Mouse (Mus musculus) urinary bladder, adult 18-20 months (tissue): ENCODE data around the gene Rdh11.
"Not testable (repeated sequence)": the region's sequence is repeated elsewhere in the genome, so short reads cannot be mapped to it uniquely, and the experiment has no call there.

Experiments
- DNase-seq, 2 experiments: peaks; one replicate each; pipeline ENCODE4 v3.0.0; 2022; ENCODE audit warnings: low spot score in 2 of 2, mixed read lengths in 2 of 2

Rdh11 gene

GRCm38 (mm10) chr12:79192193-79192592, at the start of gene Rdh11:
Rdh11 (minus strand) TSS chr12:79192293.
- DNase-seq, result no peak

- no peak for DNase-seq
These were observed 43.5 kb upstream of the Rdh11 start for GRCm38 (mm10) chr12:79235485-79236080.

GRCm38 (mm10) chr12:79217511-79217910, 25.4 kb upstream of the Rdh11 start:
- DNase-seq, result no peak

GRCm38 (mm10) chr12:79211447-79211846, 19.4 kb upstream of the Rdh11 start:
- peak in 1 of 2 experiments; percentile 24 for DNase-seq

GRCm38 (mm10) chr12:79208703-79209464, 16.8 kb upstream of the Rdh11 start, which contains the start of gene Rdh12:
Rdh12 (plus strand) TSS chr12:79208914.
- DNase-seq, result peak; percentile 22 to 31

- DNase-seq, result no peak
These were observed 9.8 kb upstream of the Rdh11 start for GRCm38 (mm10) chr12:79201882-79202281.

GRCm38 (mm10) chr12:79197105-79197504, 5.0 kb upstream of the Rdh11 start:
- no peak for DNase-seq

GRCm38 (mm10) chr12:79193441-79193840, 1.3 kb upstream of the Rdh11 start:
- DNase-seq, result peak; percentile 52 to 59

GRCm38 (mm10) chr12:79191701-79192100, 392 bp downstream of the Rdh11 start:
- DNase-seq, result peak; percentile 64 to 65

- peak in 1 of 2 experiments; percentile 18 for DNase-seq
These were observed 991 bp downstream of the Rdh11 start for GRCm38 (mm10) chr12:79190931-79191673.

- DNase-seq, result not testable (repeated sequence)
These were observed 6.9 kb downstream of the Rdh11 start for GRCm38 (mm10) chr12:79185160-79185559.

- DNase-seq, result no peak
These were observed 16.1 kb downstream of the Rdh11 start for GRCm38 (mm10) chr12:79175998-79176397.

- no peak for DNase-seq
These were observed 18.4 kb downstream of the Rdh11 start for GRCm38 (mm10) chr12:79173721-79174120.

- peak; percentile 87 to 97 for DNase-seq
These were observed 19.8 kb downstream of the Rdh11 start, which contains the start of gene Vti1b for GRCm38 (mm10) chr12:79172019-79172941. Vti1b (minus strand) TSS chr12:79172667.

GRCm38 (mm10) chr12:79171269-79171995, 20.7 kb downstream of the Rdh11 start:
- no peak for DNase-seq

GRCm38 (mm10) chr12:79170421-79170820, 21.7 kb downstream of the Rdh11 start:
- no peak for DNase-seq

GRCm38 (mm10) chr12:79169173-79169572, 22.9 kb downstream of the Rdh11 start:
- no peak for DNase-seq

GRCm38 (mm10) chr12:79162876-79163275, 29.2 kb downstream of the Rdh11 start:
- no peak for DNase-seq

GRCm38 (mm10) chr12:79149653-79150052, 42.4 kb downstream of the Rdh11 start:
- DNase-seq, result no peak

- DNase-seq, result no peak
These were observed 50.7 kb downstream of the Rdh11 start for GRCm38 (mm10) chr12:79141384-79141783.

GRCm38 (mm10) chr12:79140811-79141210, 51.3 kb downstream of the Rdh11 start:
- DNase-seq, result no peak
